1 mouse cellular context compared by ENCODE assay signal in genomic region chr7:66101866-66102265, GRCm38 (mm10).
TF ChIP-seq lines count a peak whose summit lies in the region.

No protein-coding gene starts in this region.

TF ChIP-seq in CH12.LX, 34 proteins besides CTCF, POLR2A, EP300 and RAD21 (continued from another document):
- TF ChIP-seq PAX5 (IDR thresholded peaks at IDR 0.05; ENCODE audit: low read length) (no peak), MAX (IDR thresholded peaks at IDR 0.05; ENCODE audit: low read length) (no peak), ZC3H11A (IDR thresholded peaks at IDR 0.05; ENCODE audit: low read depth, low read length) (peak; percentile 72), POLR2AphosphoS2 (IDR thresholded peaks at IDR 0.05; ENCODE audit: low read depth, low read length) (no peak), MAZ (IDR thresholded peaks at IDR 0.05; ENCODE audit: low read depth, low read length) (no peak), UBTF (IDR thresholded peaks at IDR 0.05; ENCODE audit: low read depth, low read length) (no peak; the same call in 1 of the 2 replicates), MYC (IDR thresholded peaks at IDR 0.05; ENCODE audit: low read depth, low read length) (no peak), RCOR1 (conservative IDR thresholded peaks at IDR 0.05; ENCODE audit: low read depth, low read length) (no peak), JUND (conservative IDR thresholded peaks at IDR 0.05; ENCODE audit: low read depth, low read length) (no peak), IRF4 (IDR thresholded peaks at IDR 0.05; ENCODE audit: low read depth, low read length) (no peak)
